Mouse (Mus musculus): Measurements from ENCODE around the gene Adcy7.

DNA sequence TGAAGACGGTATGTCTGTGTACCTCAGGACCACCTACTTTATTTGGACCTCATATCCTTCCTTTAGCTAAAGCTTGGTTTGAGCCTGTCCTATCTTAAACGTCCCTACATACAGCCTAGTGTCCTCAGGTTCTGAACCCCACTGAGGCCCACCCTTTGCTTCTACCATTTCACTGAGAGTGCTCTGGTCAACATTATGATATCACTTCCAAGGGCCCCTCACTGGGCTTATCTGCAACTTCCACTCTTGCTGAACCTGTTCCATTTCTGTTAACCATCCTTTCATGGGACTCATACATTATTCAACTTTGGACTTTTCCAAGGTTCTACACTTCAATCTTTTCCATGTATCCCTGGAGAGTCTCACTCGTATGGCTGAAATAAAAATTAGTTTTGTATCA, 62.8 kb downstream of the Adcy7 start:
- no peak for TF ChIP-seq CTCF (IDR thresholded peaks at IDR 0.05; ENCODE audit: insufficient read depth, low read depth, low read length)
- no peak for TF ChIP-seq POLR2A (IDR thresholded peaks at IDR 0.05; ENCODE audit: insufficient read depth, low read depth, low read length)
